Mouse (Mus musculus): ENCODE results near the gene Myl3. TPM values are rescaled to one million over a fixed set of nuclear protein-coding genes. Genes with fewer than 3 reads are reported as not detected.

Myl3 gene
- 10.4 and 13.8 TPM in 2 replicates for polyA plus RNA-seq (2015; fragmentation: Nextera tagmentation; extraction: Ambion mirVana)

DNA sequence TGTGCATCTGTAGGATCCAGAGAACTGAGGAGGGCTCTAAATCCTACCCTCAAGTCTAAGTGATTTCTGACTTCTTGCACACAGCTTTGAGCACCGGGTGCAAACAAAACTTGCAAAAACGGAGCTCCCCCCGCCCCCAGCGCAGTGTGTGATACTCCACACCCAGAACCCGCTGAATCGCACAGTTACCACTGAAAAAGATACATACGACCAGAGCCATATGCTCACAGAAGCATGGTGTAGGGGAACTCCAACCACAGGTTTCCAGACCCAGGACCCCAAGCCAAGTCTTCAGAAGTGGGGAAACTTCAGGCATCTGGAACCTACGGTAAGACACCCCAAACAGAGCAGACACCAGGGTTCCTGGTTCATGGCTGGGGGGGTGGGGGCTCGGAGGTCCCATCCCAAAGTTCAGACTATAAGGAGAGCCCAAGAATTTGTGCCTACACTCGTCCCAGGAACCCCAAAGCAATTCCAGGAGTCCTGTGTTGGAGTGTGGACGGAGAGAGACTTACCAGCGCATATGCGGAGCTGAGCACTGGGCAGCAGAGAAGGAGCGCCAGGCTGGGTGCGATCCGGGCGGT lies at the start of gene Myl3:
Myl3 (plus strand) TSS at position 151 of the 584 bp plus-strand sequence.
- Histone ChIP-seq H3K36me3 (ENCODE audit: insufficient read depth, low read length) (no peaks in the 10 kb centered on the region), H3K9ac (replicated peaks; ENCODE audit: low read depth) (0 out of 2 replicates have a peak within 1 kb of the TSS, but pooled peaks have one; percentile 32), H3K4me3 (ENCODE audit: low read depth, low read length) (peak within 1 kb of the TSS; percentile 58), H3K4me1 (ENCODE audit: insufficient read depth, low read depth, low read length) (no peaks in the 10 kb centered on the region), H3K4me2 (replicated peaks; ENCODE audit: low read depth, low read length) (peak within 1 kb of the TSS; percentile 81), H3K27me3 (replicated peaks; ENCODE audit: insufficient read depth, low read length) (peaks cover 23% of the 10 kb centered on the region), H3K27ac (ENCODE audit: low read length) (0 out of 2 replicates have a peak within 1 kb of the TSS, but pooled peaks have one; percentile 60), H3K9me3 (ENCODE audit: low read length) (no peaks in the 10 kb centered on the region)
- WGBS: 4% methylated on average over 16 of the region's 17 CpGs
- ATAC-seq (no peak), DNase-seq (ENCODE audit: low spot score) (no peak)
- no peak for TF ChIP-seq CTCF (IDR thresholded peaks at IDR 0.05)
- no peak for TF ChIP-seq EP300 (IDR thresholded peaks at IDR 0.05)

DNA sequence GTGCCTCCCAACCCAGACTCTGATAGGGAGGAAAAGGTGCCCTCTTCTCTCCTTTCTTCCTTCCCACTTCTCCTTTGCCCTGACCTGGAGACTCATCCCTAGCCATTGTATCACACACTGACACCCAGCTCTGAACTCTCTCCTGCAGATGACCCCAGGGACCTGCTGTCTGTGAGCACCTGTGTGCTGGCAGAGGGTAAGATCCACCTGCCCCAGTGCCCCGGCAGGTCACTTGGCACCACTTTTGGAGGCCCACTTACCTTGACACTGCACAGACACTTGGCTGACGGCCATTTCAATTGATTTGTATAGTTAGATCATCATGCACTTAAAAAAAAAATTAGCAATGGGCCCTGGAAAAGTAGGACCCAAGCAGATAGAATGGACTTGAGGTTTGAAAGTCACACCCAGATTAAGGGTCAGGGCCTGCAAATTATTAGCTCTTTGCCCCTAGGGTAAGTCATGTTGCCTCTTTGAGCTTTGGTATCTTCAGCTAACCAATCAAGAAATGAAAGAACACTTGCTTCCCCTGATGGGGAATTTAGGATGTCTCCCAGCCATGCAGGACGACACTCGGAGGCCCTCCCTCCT lies 46.4 kb upstream of the Myl3 start:
- H3K4me2 ChIP-seq (replicated peaks; ENCODE audit: low read depth, low read length): no peak overlapping the region
- H3K27ac ChIP-seq (ENCODE audit: low read length): no peak overlapping the region

DNA sequence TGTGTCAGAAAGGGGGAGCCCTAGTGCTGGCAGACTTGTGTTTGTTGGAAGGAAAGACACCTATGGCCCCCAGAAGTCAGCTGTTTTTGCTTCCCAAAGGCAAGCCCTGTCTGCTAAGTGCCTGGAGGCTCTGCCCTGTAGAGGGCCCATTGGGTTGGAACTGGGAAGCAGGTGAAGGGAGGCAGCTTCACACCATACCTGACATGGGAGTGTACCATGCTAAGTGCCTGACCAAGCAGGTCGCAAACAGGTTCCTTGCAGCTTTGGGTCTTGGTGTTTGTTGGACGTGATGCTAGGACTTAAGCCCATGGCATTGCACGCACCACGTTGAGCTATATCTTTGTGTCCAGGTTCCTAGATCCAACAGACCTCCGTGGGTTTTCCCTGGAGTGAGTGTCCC lies 45.2 kb upstream of the Myl3 start:
- no peak overlapping the region for H3K4me2 ChIP-seq (replicated peaks; ENCODE audit: low read depth, low read length)
- H3K27ac ChIP-seq (ENCODE audit: low read length): peak overlapping the region; percentile 65
- H3K4me3 ChIP-seq (ENCODE audit: low read depth, low read length): no peak overlapping the region
- H3K4me1 ChIP-seq (ENCODE audit: insufficient read depth, low read depth, low read length): no peaks in the 10 kb centered on the region
- peak; percentile 68 for ATAC-seq
- TF ChIP-seq CTCF (IDR thresholded peaks at IDR 0.05) (peak; percentile 12), EP300 (IDR thresholded peaks at IDR 0.05) (no peak)
- 72% methylated on average over 5 of the region's 5 CpGs for WGBS
- no peaks in the 10 kb centered on the region for H3K27me3 ChIP-seq (replicated peaks; ENCODE audit: insufficient read depth, low read length)
- H3K9me3 ChIP-seq (ENCODE audit: low read length): no peaks in the 10 kb centered on the region
- DNase-seq (ENCODE audit: low spot score): peak; percentile 60
- no peaks in the 10 kb centered on the region; the same call in 1 of the 2 replicates for H3K36me3 ChIP-seq (ENCODE audit: insufficient read depth, low read length)
- H3K9ac ChIP-seq (replicated peaks; ENCODE audit: low read depth): no peak overlapping the region

More for the DNA sequence above, 46.4 kb upstream of the Myl3 start:
- Histone ChIP-seq H3K4me1 (ENCODE audit: insufficient read depth, low read depth, low read length) (no peaks in the 10 kb centered on the region), H3K36me3 (ENCODE audit: insufficient read depth, low read length) (no peaks in the 10 kb centered on the region; the same call in 1 of the 2 replicates), H3K4me3 (ENCODE audit: low read depth, low read length) (no peak overlapping the region), H3K27me3 (replicated peaks; ENCODE audit: insufficient read depth, low read length) (no peaks in the 10 kb centered on the region), H3K9me3 (ENCODE audit: low read length) (no peaks in the 10 kb centered on the region), H3K9ac (replicated peaks; ENCODE audit: low read depth) (no peak overlapping the region)
- ATAC-seq (no peak), DNase-seq (ENCODE audit: low spot score) (no peak)
- TF ChIP-seq CTCF (IDR thresholded peaks at IDR 0.05): no peak
- TF ChIP-seq EP300 (IDR thresholded peaks at IDR 0.05): no peak
- WGBS: 87% methylated on average over 4 of the region's 4 CpGs

DNA sequence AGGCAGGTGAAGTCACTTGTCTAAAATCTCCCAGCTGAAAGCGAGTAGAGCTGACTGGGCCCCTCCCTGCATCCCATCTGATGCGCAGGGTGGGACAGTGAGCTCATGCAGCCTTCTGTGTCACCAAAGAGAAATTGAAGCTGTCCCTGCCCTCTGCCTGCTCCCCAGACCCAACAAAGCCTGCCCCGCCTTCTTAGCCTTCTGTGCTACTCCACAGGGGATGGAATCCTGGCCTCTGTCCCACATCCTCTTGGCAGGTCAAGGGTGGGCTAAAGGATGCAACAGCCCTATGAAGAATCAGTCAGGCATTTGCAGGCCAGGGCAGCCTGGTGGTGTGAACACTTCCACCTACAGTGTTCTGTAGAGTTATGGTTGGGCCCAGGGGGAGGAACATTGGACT lies 44.2 kb upstream of the Myl3 start:
- Histone ChIP-seq H3K4me1 (ENCODE audit: insufficient read depth, low read depth, low read length) (no peaks in the 10 kb centered on the region), H3K9ac (replicated peaks; ENCODE audit: low read depth) (no peak overlapping the region), H3K9me3 (ENCODE audit: low read length) (no peaks in the 10 kb centered on the region), H3K27ac (ENCODE audit: low read length) (peak overlapping the region; percentile 65), H3K36me3 (ENCODE audit: insufficient read depth, low read length) (no peaks in the 10 kb centered on the region; the same call in 1 of the 2 replicates), H3K4me3 (ENCODE audit: low read depth, low read length) (no peak overlapping the region), H3K4me2 (replicated peaks; ENCODE audit: low read depth, low read length) (no peak overlapping the region), H3K27me3 (replicated peaks; ENCODE audit: insufficient read depth, low read length) (no peaks in the 10 kb centered on the region)
- DNase-seq (ENCODE audit: low spot score) (peak; percentile 45), ATAC-seq (peak; percentile 70)
- TF ChIP-seq CTCF (IDR thresholded peaks at IDR 0.05) (no peak), EP300 (IDR thresholded peaks at IDR 0.05) (0 out of 2 replicates have a peak, but pooled peaks have one; percentile 18)
- 65% methylated on average over 3 of the region's 3 CpGs for WGBS

DNA sequence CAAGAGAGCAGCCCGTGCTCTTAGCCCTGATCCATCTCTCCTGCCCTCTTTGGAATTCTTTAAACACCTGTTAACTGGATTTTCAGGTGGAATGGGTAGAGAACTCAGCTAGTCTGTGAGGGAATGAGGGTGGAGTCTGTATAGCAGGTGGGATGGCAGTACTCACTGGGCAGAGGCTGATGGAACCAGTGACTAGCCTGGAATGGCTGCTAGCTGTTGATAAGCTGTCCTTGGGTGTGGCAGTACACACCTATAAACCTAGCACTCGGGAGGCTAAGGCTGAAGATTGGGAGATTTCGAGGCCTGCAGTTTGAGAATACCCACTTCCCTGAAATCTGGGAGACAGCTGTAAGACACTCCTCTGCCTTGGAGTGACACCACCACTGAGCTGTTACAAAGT lies 42.1 kb upstream of the Myl3 start:
- Histone ChIP-seq H3K4me3 (ENCODE audit: low read depth, low read length) (no peak overlapping the region), H3K36me3 (ENCODE audit: insufficient read depth, low read length) (no peaks in the 10 kb centered on the region; the same call in 1 of the 2 replicates), H3K27me3 (replicated peaks; ENCODE audit: insufficient read depth, low read length) (no peaks in the 10 kb centered on the region), H3K9me3 (ENCODE audit: low read length) (no peaks in the 10 kb centered on the region), H3K27ac (ENCODE audit: low read length) (no peak overlapping the region), H3K9ac (replicated peaks; ENCODE audit: low read depth) (no peak overlapping the region), H3K4me1 (ENCODE audit: insufficient read depth, low read depth, low read length) (no peaks in the 10 kb centered on the region), H3K4me2 (replicated peaks; ENCODE audit: low read depth, low read length) (no peak overlapping the region)
- 83% methylated on average over 3 of the region's 3 CpGs for WGBS
- peak; percentile 54 for ATAC-seq
- DNase-seq (ENCODE audit: low spot score): no peak
- TF ChIP-seq EP300 (IDR thresholded peaks at IDR 0.05) (no peak), CTCF (IDR thresholded peaks at IDR 0.05) (no peak)

DNA sequence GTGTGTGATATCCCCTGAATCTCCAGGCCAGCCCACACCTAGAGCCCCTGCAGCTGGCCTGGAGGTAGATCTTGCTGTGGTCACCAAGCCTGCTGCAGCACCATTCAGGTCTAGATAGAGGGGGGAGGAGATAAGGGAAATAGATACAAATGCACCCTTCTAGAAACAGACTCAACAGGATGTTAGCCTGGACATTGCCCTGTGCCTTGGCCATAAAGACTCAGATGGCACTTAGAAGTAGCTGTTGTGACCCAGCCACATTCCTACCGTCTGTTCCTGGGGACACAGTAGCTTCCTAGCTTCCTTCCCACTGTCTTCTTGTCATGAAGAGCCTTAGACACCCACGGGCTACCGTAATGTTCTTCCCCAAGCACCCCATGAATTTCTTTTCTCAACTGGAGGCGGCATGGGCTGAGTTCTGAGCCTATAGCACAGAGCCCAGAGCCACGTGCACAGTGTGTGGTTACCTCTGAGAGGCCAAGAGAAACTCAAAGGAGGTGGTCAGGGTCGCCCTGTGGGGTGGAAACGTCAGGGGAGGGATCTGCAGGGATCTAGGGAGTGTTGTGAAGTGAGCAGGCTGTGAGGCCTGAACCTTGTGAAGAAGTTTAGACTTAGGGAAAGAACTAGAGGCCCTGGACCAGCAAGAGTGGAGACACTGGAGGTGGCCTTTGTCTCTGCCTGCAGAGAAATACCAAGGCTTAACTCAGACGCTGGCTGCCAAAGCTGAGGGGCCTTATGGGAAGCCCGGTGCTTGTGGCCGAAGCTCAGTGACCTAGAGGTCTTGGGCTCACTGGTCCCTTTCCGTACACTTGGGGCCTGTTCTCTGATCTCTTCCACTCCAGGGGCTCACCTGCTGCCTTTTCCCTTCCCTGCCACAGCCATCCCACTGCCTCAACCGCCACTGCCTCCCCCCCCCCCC lies 40.3 kb upstream of the Myl3 start:
- WGBS: 78% methylated on average over 12 of the region's 12 CpGs
- ATAC-seq: no peak

More for the DNA sequence above, 40.3 kb upstream of the Myl3 start:
- TF ChIP-seq EP300 (IDR thresholded peaks at IDR 0.05) (no peak), CTCF (IDR thresholded peaks at IDR 0.05) (no peak)
- H3K4me2 ChIP-seq (replicated peaks; ENCODE audit: low read depth, low read length): no peak overlapping the region
- H3K36me3 ChIP-seq (ENCODE audit: insufficient read depth, low read length): no peaks in the 10 kb centered on the region; the same call in 1 of the 2 replicates
- DNase-seq (ENCODE audit: low spot score): no peak
- H3K9me3 ChIP-seq (ENCODE audit: low read length): no peaks in the 10 kb centered on the region
- H3K27me3 ChIP-seq (replicated peaks; ENCODE audit: insufficient read depth, low read length): no peaks in the 10 kb centered on the region
- H3K4me3 ChIP-seq (ENCODE audit: low read depth, low read length): no peak overlapping the region
- no peaks in the 10 kb centered on the region for H3K4me1 ChIP-seq (ENCODE audit: insufficient read depth, low read depth, low read length)
- no peak overlapping the region for H3K27ac ChIP-seq (ENCODE audit: low read length)
- no peak overlapping the region for H3K9ac ChIP-seq (replicated peaks; ENCODE audit: low read depth)
